Mouse (Mus musculus) heart, embryonic 14.5 days (tissue): ENCODE data around the gene Btbd18. TPM values are rescaled to one million over a fixed set of nuclear protein-coding genes. Genes with fewer than 3 reads are reported as not detected.

Experiments
- ATAC-seq: fragments of 200-750 bp; cut with Nextera tagmentation; 2 replicates; pipeline ENCODE4 v1.8.0; 2017; ENCODE audit warnings: low read depth, moderate TSS enrichment; ENCODE audit not compliant: insufficient number of reproducible peaks, insufficient read depth, low FRiP score
- H3K27ac ChIP-seq, 2 experiments: fragments of 200-500 bp in 1 of 2; fragments of 300-500 bp in 1 of 2; sonication (generic) in 1 of 2; replicated peaks in 1 of 2; 2 replicates each; pipeline ENCODE4 v1.5.1; 2012 to 2014; ENCODE audit warnings: low read depth in 2 of 2, low read length in 2 of 2, control low read depth in 1 of 2, mild to moderate bottlenecking in 1 of 2, mixed read lengths in 1 of 2; ENCODE audit not compliant: control insufficient read depth in 1 of 2, insufficient read depth in 1 of 2
- H3K27me3 ChIP-seq: fragments of 300-500 bp; sonication (generic); 2 replicates; pipeline ENCODE4 v1.6.1; 2014; ENCODE audit warnings: mild to moderate bottlenecking, low read length, control low read depth; ENCODE audit not compliant: control insufficient read depth, insufficient read depth
- H3K36me3 ChIP-seq: fragments of 300-500 bp; sonication (generic); 2 replicates; pipeline ENCODE4 v1.6.1; 2014; ENCODE audit warnings: mild to moderate bottlenecking, control low read depth, low read length, mixed read lengths; ENCODE audit not compliant: control insufficient read depth, insufficient read depth
- H3K4me1 ChIP-seq, 2 experiments: fragments of 200-500 bp in 1 of 2; fragments of 300-500 bp in 1 of 2; sonication (generic) in 1 of 2; 2 replicates each; pipeline ENCODE4 v1.6.1; 2012 to 2014; ENCODE audit warnings: low read length in 2 of 2, control low read depth in 1 of 2, mixed read lengths in 1 of 2; ENCODE audit not compliant: control insufficient read depth in 2 of 2, insufficient read depth in 2 of 2
- H3K4me2 ChIP-seq: fragments of 300-500 bp; sonication (generic); 2 replicates; pipeline ENCODE4 v1.6.1; 2014; ENCODE audit warnings: mild to moderate bottlenecking, low read length
- H3K4me3 ChIP-seq, 2 experiments: fragments of 200-500 bp in 1 of 2; fragments of 300-500 bp in 1 of 2; sonication (generic) in 1 of 2; 2 replicates each; pipeline ENCODE4 v1.5.1; 2012 to 2014; ENCODE audit warnings: low read length in 2 of 2, mild to moderate bottlenecking in 2 of 2, control low read depth in 1 of 2, low read depth in 1 of 2, moderate library complexity in 1 of 2; ENCODE audit not compliant: control insufficient read depth in 1 of 2, insufficient read depth in 1 of 2
- H3K9ac ChIP-seq: fragments of 300-500 bp; sonication (generic); 2 replicates; pipeline ENCODE4 v1.6.1; 2014; ENCODE audit warnings: mild to moderate bottlenecking, low read length
- H3K9me3 ChIP-seq: fragments of 300-500 bp; sonication (generic); 2 replicates; pipeline ENCODE4 v1.6.1; 2016; ENCODE audit warnings: low read length, control low read depth; ENCODE audit not compliant: control insufficient read depth
- WGBS: fragments of 180-500 bp; shearing (Covaris S2); extraction: QIAGEN DNeasy Blood & Tissue Kit; methylation state at CpG from one replicate; pipeline ENCODE4 v1.1.7; 2014; 5-methylcytosine and 5-hydroxymethylcytosine counted together
- polyA plus RNA-seq: library from polyadenylated mRNA; unstranded; fragments of >200 nt; fragmentation: Nextera tagmentation; extraction: Ambion mirVana; gene quantifications from 2 replicates; pipeline ENCODE4 v1.2.1, GENCODE M21; 2014

The Btbd18 gene
- polyA plus RNA-seq, 1 experiment from 2014 or later, result 0.11 TPM

DNA sequence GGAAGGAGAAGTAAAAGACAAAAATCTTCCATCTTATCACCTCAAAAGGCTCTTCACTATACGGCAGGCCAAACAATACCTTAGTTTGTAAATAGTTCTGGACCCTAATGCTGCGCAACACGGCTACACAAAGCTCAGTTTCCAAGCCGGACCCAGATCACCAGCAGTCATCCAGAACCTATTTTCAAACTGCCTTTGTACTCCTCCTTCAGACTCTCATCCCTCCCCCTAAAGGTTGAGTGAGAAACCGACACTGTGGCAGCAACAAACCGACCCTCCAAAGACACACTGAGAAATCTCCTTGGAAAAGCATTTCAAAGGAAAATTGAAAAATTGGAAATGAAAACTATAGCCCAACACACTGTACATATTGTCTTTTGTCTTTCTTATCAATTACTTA lies 10.5 kb upstream of the Btbd18 start:
- Histone ChIP-seq H3K4me1 (peaks cover 6 to 37% of the 10 kb centered on the region in 2 experiments), H3K9ac (peak overlapping the region; percentile 86), H3K27ac (peak overlapping the region; percentile 51 to 52; a peak in 2 of 4 replicates), H3K36me3 (no peaks in the 10 kb centered on the region), H3K4me3 (peak overlapping the region; percentile 45 to 65), H3K4me2 (peak overlapping the region; percentile 79), H3K27me3 (no peaks in the 10 kb centered on the region), H3K9me3 (no peaks in the 10 kb centered on the region)
- 8% methylated on average over 6 of the region's 6 CpGs for WGBS
- no peak for ATAC-seq

GRCm38 (mm10) chr2:84649674-84650073 lies 9.2 kb upstream of the Btbd18 start:
- peaks cover 3 to 26% of the 10 kb centered on the region in 2 experiments; a peak in 3 of 4 replicates for H3K4me1 ChIP-seq
- peak overlapping the region; percentile 86 for H3K9ac ChIP-seq
- no peaks in the 10 kb centered on the region for H3K27me3 ChIP-seq
- peak overlapping the region; percentile 79 for H3K4me2 ChIP-seq
- no peaks in the 10 kb centered on the region for H3K9me3 ChIP-seq
- peak overlapping the region; percentile 65 to 86 for H3K4me3 ChIP-seq
- H3K27ac ChIP-seq, result peak overlapping the region; percentile 95
- 0% methylated on average over 10 of the region's 10 CpGs for WGBS
- no peaks in the 10 kb centered on the region for H3K36me3 ChIP-seq
- ATAC-seq, result no peak

- peak within 1 kb of the TSS; percentile 86 for H3K9ac ChIP-seq
- peak; percentile 93 for ATAC-seq
- no peaks in the 10 kb centered on the region for H3K27me3 ChIP-seq
- H3K27ac ChIP-seq, result peak within 1 kb of the TSS; percentile 95 to 99
- peaks cover 3 to 24% of the 10 kb centered on the region in 2 experiments; a peak in 3 of 4 replicates for H3K4me1 ChIP-seq
- H3K36me3 ChIP-seq, result no peaks in the 10 kb centered on the region
- peak within 1 kb of the TSS; percentile 65 to 86 for H3K4me3 ChIP-seq
- WGBS, result under 1% methylated on average over 15 of the region's 15 CpGs
- H3K4me2 ChIP-seq, result peak within 1 kb of the TSS; percentile 79
- H3K9me3 ChIP-seq, result no peaks in the 10 kb centered on the region
Measured at GRCm38 (mm10) chr2:84650464-84651195, 8.2 kb upstream of the Btbd18 start, which contains the start of gene Ctnnd1. Gene Ctnnd1, minus strand, starts transcription at chr2:84650765.

DNA sequence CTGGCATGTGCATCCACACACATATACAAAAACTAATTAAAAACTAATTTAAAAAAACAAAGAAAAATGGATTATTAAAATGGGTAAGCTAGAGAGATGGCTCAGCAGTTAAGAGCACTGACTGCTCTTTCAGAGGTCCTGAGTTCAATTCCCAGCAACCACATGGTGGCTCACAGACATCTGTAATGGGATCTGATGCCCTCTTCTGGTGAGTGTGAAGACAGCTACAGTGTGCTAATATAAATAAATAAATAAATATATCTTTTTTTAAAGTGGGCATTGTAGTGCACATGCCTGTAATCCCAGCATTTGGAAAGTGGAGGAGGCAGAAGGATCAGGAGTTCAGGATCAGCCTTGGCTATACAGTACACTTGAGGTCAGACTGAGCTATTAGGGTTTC lies 5.5 kb upstream of the Btbd18 start:
- Histone ChIP-seq H3K9me3 (no peaks in the 10 kb centered on the region), H3K9ac (no peak overlapping the region), H3K4me1 (no peaks in the 10 kb centered on the region), H3K27ac (no peak overlapping the region), H3K27me3 (no peaks in the 10 kb centered on the region), H3K36me3 (no peaks in the 10 kb centered on the region), H3K4me3 (no peak overlapping the region), H3K4me2 (no peak overlapping the region)
- ATAC-seq, result no peak

- no peak overlapping the region for H3K4me2 ChIP-seq
- no peak for ATAC-seq
- no peaks in the 10 kb centered on the region for H3K27me3 ChIP-seq
- H3K4me3 ChIP-seq, result no peak overlapping the region
- H3K9ac ChIP-seq, result no peak overlapping the region
- H3K27ac ChIP-seq, result no peak overlapping the region
- H3K9me3 ChIP-seq, result no peaks in the 10 kb centered on the region
- no peaks in the 10 kb centered on the region for H3K36me3 ChIP-seq
- 58% methylated on average over 1 of the region's 1 CpGs for WGBS
- H3K4me1 ChIP-seq, result no peaks in the 10 kb centered on the region
Measured at GRCm38 (mm10) chr2:84655864-84656263, 3.0 kb upstream of the Btbd18 start.

GRCm38 (mm10) chr2:84660253-84660652 lies 1.4 kb downstream of the Btbd18 start:
- H3K4me2 ChIP-seq, result no peak overlapping the region
- no peaks in the 10 kb centered on the region for H3K36me3 ChIP-seq
- ATAC-seq, result no peak
- no peak overlapping the region for H3K9ac ChIP-seq
- no peak overlapping the region for H3K27ac ChIP-seq
- no peaks in the 10 kb centered on the region for H3K9me3 ChIP-seq
- WGBS, result 59% methylated on average over 3 of the region's 3 CpGs
- no peaks in the 10 kb centered on the region for H3K4me1 ChIP-seq
- H3K27me3 ChIP-seq, result no peaks in the 10 kb centered on the region
- H3K4me3 ChIP-seq, result no peak overlapping the region

- Histone ChIP-seq H3K9me3 (no peaks in the 10 kb centered on the region), H3K4me1 (peaks cover 0 to 6% of the 10 kb centered on the region in 2 experiments; a peak in 1 of 4 replicates), H3K36me3 (no peaks in the 10 kb centered on the region; the same call in 1 of the 2 replicates), H3K27ac (no peak overlapping the region), H3K9ac (no peak overlapping the region), H3K4me3 (no peak overlapping the region), H3K4me2 (no peak overlapping the region), H3K27me3 (no peaks in the 10 kb centered on the region)
- no peak for ATAC-seq
- 21% methylated on average over 2 of the region's 2 CpGs for WGBS
Measured at GRCm38 (mm10) chr2:84662866-84663265, 4.0 kb downstream of the Btbd18 start.
